Mouse (Mus musculus) MEL (cell line): ENCODE measurements around the gene Tmed8.

Experiments used
- CTCF ChIP-seq, 3 experiments: IDR thresholded peaks in 2 of 3; conservative IDR thresholded peaks in 1 of 3; 2 replicates each; pipeline ENCODE4 v1.5.1; 2011 to 2012; ENCODE audit warnings: low read length in 3 of 3, low read depth in 2 of 3, mild to moderate bottlenecking in 2 of 3, improper control_type of control experiment in 1 of 3, inconsistent platforms in 1 of 3, mixed read lengths in 1 of 3, moderate library complexity in 1 of 3; ENCODE audit not compliant: control insufficient read depth in 1 of 3, insufficient read depth in 1 of 3, poor library complexity in 1 of 3, severe bottlenecking in 1 of 3
- MAX ChIP-seq: IDR thresholded peaks from 2 replicates; pipeline ENCODE4 v1.6.1; 2011; ENCODE audit warnings: low read length, improper control_type of control experiment
- MYB ChIP-seq: IDR thresholded peaks from 2 replicates; pipeline ENCODE4 v1.6.1; 2011; ENCODE audit warnings: mild to moderate bottlenecking, low read depth, low read length, improper control_type of control experiment
- POLR2A ChIP-seq, 2 experiments: IDR thresholded peaks; 2 replicates each; pipeline ENCODE4 v1.6.1; 2011 to 2012; ENCODE audit warnings: low read length in 2 of 2, mild to moderate bottlenecking in 2 of 2, control low read depth in 1 of 2, improper control_type of control experiment in 1 of 2, low read depth in 1 of 2, moderate library complexity in 1 of 2; ENCODE audit not compliant: control insufficient read depth in 1 of 2, insufficient read depth in 1 of 2, poor library complexity in 1 of 2
- POLR2AphosphoS2 ChIP-seq: IDR thresholded peaks from 2 replicates; pipeline ENCODE4 v1.6.1; 2011; ENCODE audit warnings: low read length, improper control_type of control experiment
- POLR2AphosphoS5 ChIP-seq: IDR thresholded peaks from 2 replicates; pipeline ENCODE4 v1.6.1; 2012; ENCODE audit warnings: low read depth, borderline replicate concordance, mild to moderate bottlenecking, inconsistent platforms, low read length, moderate library complexity, mixed read lengths
- SMC3 ChIP-seq: IDR thresholded peaks from 2 replicates; pipeline ENCODE4 v1.6.1; 2011; ENCODE audit warnings: low read depth, low read length, improper control_type of control experiment
- USF2 ChIP-seq, 2 experiments: IDR thresholded peaks; 2 replicates each; pipeline ENCODE4 v1.6.1; 2011 to 2012; ENCODE audit warnings: improper control_type of control experiment in 2 of 2, low read length in 2 of 2, borderline replicate concordance in 1 of 2, inconsistent platforms in 1 of 2, low read depth in 1 of 2, mild to moderate bottlenecking in 1 of 2; ENCODE audit not compliant: insufficient read depth in 1 of 2

- TF ChIP-seq CTCF (IDR thresholded peaks at IDR 0.05 in 2 of 3, conservative IDR thresholded peaks at IDR 0.05 in 1 of 3; ENCODE audit: control insufficient read depth in 1 of 3, insufficient read depth in 1 of 3, low read depth in 2 of 3, low read length in 3 of 3, poor library complexity in 1 of 3, severe bottlenecking in 1 of 3), result no peak
- no peak for TF ChIP-seq SMC3
- no peak for TF ChIP-seq USF2 (IDR thresholded peaks at IDR 0.05; ENCODE audit: borderline replicate concordance in 1 of 2, insufficient read depth in 1 of 2, low read depth in 1 of 2, low read length in 2 of 2)
- TF ChIP-seq POLR2AphosphoS2, result no peak
- no peak for TF ChIP-seq MYB
- no peak for TF ChIP-seq POLR2A (IDR thresholded peaks at IDR 0.05; ENCODE audit: control insufficient read depth in 1 of 2, insufficient read depth in 1 of 2, low read depth in 1 of 2, low read length in 2 of 2, poor library complexity in 1 of 2)
- no peak for TF ChIP-seq MAX
- no peak for TF ChIP-seq POLR2AphosphoS5
These were observed 38.4 kb upstream of the Tmed8 start, which contains the start of gene Noxred1 for GRCm38 (mm10) chr12:87238632-87239031.
